Mouse (Mus musculus): ENCODE measurements at regions not wholly inside any gene's neighbourhood (a gene's known extent, or its start where the extent isn't known, plus 50 kb on each side); places are given as distances from the start of the nearest gene placed in this dataset.

GRCm38 (mm10) chr11:19227716-19228115, 208.9 kb upstream of the Meis1 start:
- no peak for DNase-seq (ENCODE audit: low spot score in 2 of 2)

- no peak for DNase-seq (ENCODE audit: low spot score in 2 of 2)
Measured at GRCm38 (mm10) chr11:19246390-19247114, 227.8 kb upstream of the Meis1 start.

- DNase-seq (ENCODE audit: low spot score in 2 of 2): no peak
Measured at GRCm38 (mm10) chr11:19253605-19254004, 234.8 kb upstream of the Meis1 start.

- no peak for DNase-seq (ENCODE audit: low spot score in 2 of 2)
Measured at GRCm38 (mm10) chr11:19254183-19254582, 235.4 kb upstream of the Meis1 start.

- no peak for DNase-seq (ENCODE audit: low spot score in 2 of 2)
Measured at GRCm38 (mm10) chr11:19257549-19257948, 238.8 kb upstream of the Meis1 start.

GRCm38 (mm10) chr11:19262832-19263231, 244.0 kb upstream of the Meis1 start:
- DNase-seq (ENCODE audit: low spot score in 2 of 2): no peak

- DNase-seq (ENCODE audit: low spot score in 2 of 2): no peak
Measured at GRCm38 (mm10) chr11:19264798-19265671, 246.2 kb upstream of the Meis1 start.

GRCm38 (mm10) chr11:19265672-19265972, 246.8 kb upstream of the Meis1 start:
- DNase-seq (ENCODE audit: low spot score in 2 of 2): no peak

GRCm38 (mm10) chr11:19290971-19291370, 272.2 kb upstream of the Meis1 start:
- no peak for DNase-seq (ENCODE audit: low spot score in 2 of 2)

GRCm38 (mm10) chr11:19299411-19299810, 280.6 kb upstream of the Meis1 start:
- DNase-seq (ENCODE audit: low spot score in 2 of 2): no peak

- no peak for DNase-seq (ENCODE audit: low spot score in 2 of 2)
Measured at GRCm38 (mm10) chr11:19306687-19307086, 287.9 kb upstream of the Meis1 start.

- no peak for DNase-seq (ENCODE audit: low spot score in 2 of 2)
Measured at GRCm38 (mm10) chr11:19330685-19331239, 312.0 kb upstream of the Meis1 start.

GRCm38 (mm10) chr11:19332274-19332673, 313.5 kb upstream of the Meis1 start:
- no peak for DNase-seq (ENCODE audit: low spot score in 2 of 2)

- no peak for DNase-seq (ENCODE audit: low spot score in 2 of 2)
Measured at GRCm38 (mm10) chr11:19332727-19333126, 313.9 kb upstream of the Meis1 start.

GRCm38 (mm10) chr11:19333908-19334487, 315.2 kb upstream of the Meis1 start:
- no peak for DNase-seq (ENCODE audit: low spot score in 2 of 2)

GRCm38 (mm10) chr11:19335384-19335783, 316.6 kb upstream of the Meis1 start:
- no peak for DNase-seq (ENCODE audit: low spot score in 2 of 2)

GRCm38 (mm10) chr11:19339721-19340317, 321.0 kb upstream of the Meis1 start:
- DNase-seq (ENCODE audit: low spot score in 2 of 2): no peak

- DNase-seq (ENCODE audit: low spot score in 2 of 2): no peak
Measured at GRCm38 (mm10) chr11:19340889-19341288, 322.1 kb upstream of the Meis1 start.

GRCm38 (mm10) chr11:19341379-19341778, 322.6 kb upstream of the Meis1 start:
- no peak for DNase-seq (ENCODE audit: low spot score in 2 of 2)

- no peak for DNase-seq (ENCODE audit: low spot score in 2 of 2)
Measured at GRCm38 (mm10) chr11:19342803-19343202, 324.0 kb upstream of the Meis1 start.

GRCm38 (mm10) chr11:19346276-19346826, 327.6 kb upstream of the Meis1 start:
- DNase-seq (ENCODE audit: low spot score in 2 of 2): no peak

Data from adrenal gland, postnatal 4 days (tissue).